Mouse (Mus musculus) heart, embryonic 11.5 days (tissue): ENCODE results near the gene Rassf10. TPM values are rescaled to one million over a fixed set of nuclear protein-coding genes. Genes with fewer than 3 reads are reported as not detected.

ENCODE experiments used
- ATAC-seq: fragments of 200-750 bp; cut with Nextera tagmentation; replicated peaks from 2 replicates; pipeline ENCODE4 v1.8.0; 2017; ENCODE audit warnings: moderate library complexity; ENCODE audit not compliant: insufficient number of reproducible peaks, low FRiP score, low TSS enrichment
- H3K27ac ChIP-seq: fragments of 300-500 bp; sonication (generic); 2 replicates; pipeline ENCODE4 v1.5.1; 2014; ENCODE audit warnings: mild to moderate bottlenecking, low read depth, low read length
- H3K27me3 ChIP-seq: fragments of 300-500 bp; sonication (generic); 2 replicates; pipeline ENCODE4 v1.6.1; 2014; ENCODE audit warnings: mild to moderate bottlenecking, low read length, mixed read lengths; ENCODE audit not compliant: control insufficient read depth, insufficient read depth
- H3K36me3 ChIP-seq: fragments of 300-500 bp; sonication (generic); 2 replicates; pipeline ENCODE4 v1.6.1; 2014; ENCODE audit warnings: mild to moderate bottlenecking, low read length, moderate library complexity, mixed read lengths; ENCODE audit not compliant: control insufficient read depth, insufficient read depth
- H3K4me1 ChIP-seq: fragments of 300-500 bp; sonication (generic); 2 replicates; pipeline ENCODE4 v1.6.1; 2014; ENCODE audit warnings: low read length; ENCODE audit not compliant: control insufficient read depth, insufficient read depth
- H3K4me2 ChIP-seq: fragments of 300-500 bp; sonication (generic); 2 replicates; pipeline ENCODE4 v1.6.1; 2014; ENCODE audit warnings: mild to moderate bottlenecking, moderate library complexity
- H3K4me3 ChIP-seq: fragments of 300-500 bp; sonication (generic); 2 replicates; pipeline ENCODE4 v1.5.1; 2014; ENCODE audit warnings: low read depth, low read length
- H3K9ac ChIP-seq: fragments of 300-500 bp; sonication (generic); 2 replicates; pipeline ENCODE4 v1.6.1; 2014; ENCODE audit warnings: mild to moderate bottlenecking, low read depth, low read length, moderate library complexity
- H3K9me3 ChIP-seq: fragments of 300-500 bp; sonication (generic); replicated peaks from 2 replicates; pipeline ENCODE4 v1.6.1; 2016; ENCODE audit warnings: low read length; ENCODE audit not compliant: control insufficient read depth
- WGBS: fragments of 180-500 bp; shearing (Covaris S2); extraction: QIAGEN DNeasy Blood & Tissue Kit; methylation state at CpG from one replicate; pipeline ENCODE4 v1.1.7; 2014; ENCODE audit not compliant: insufficient replicate concordance; 5-methylcytosine and 5-hydroxymethylcytosine counted together
- polyA plus RNA-seq: library from polyadenylated mRNA; unstranded; fragments of >200 nt; fragmentation: Nextera tagmentation; extraction: Ambion mirVana; gene quantifications from 2 replicates; pipeline ENCODE4 v1.2.1, GENCODE M21; 2014

Gene Rassf10
- polyA plus RNA-seq, 1 experiment from 2014 or later = 1.8 TPM

- no peak overlapping the region for H3K9ac ChIP-seq
- no peaks in the 10 kb centered on the region for H3K36me3 ChIP-seq
- WGBS = 53% methylated on average over 6 of the region's 6 CpGs
- H3K27ac ChIP-seq = no peak overlapping the region
- no peaks in the 10 kb centered on the region for H3K4me1 ChIP-seq
- H3K4me3 ChIP-seq = no peak overlapping the region
- no peaks in the 10 kb centered on the region for H3K9me3 ChIP-seq
- no peaks in the 10 kb centered on the region; the same call in 1 of the 2 replicates for H3K27me3 ChIP-seq
- no peak overlapping the region for H3K4me2 ChIP-seq
- ATAC-seq = no peak
These were observed 7.1 kb upstream of the Rassf10 start for GRCm38 (mm10) chr7:112946706-112947105.

- H3K9me3 ChIP-seq = no peaks in the 10 kb centered on the region
- H3K36me3 ChIP-seq = no peaks in the 10 kb centered on the region
- peak overlapping the region; percentile 75 for H3K4me2 ChIP-seq
- peak overlapping the region; percentile 52 for H3K4me3 ChIP-seq
- WGBS = 1% methylated on average over 82 of the region's 82 CpGs
- no peak overlapping the region for H3K27ac ChIP-seq
- ATAC-seq = no peak
- peaks cover 18% of the 10 kb centered on the region for H3K27me3 ChIP-seq
- H3K4me1 ChIP-seq = peaks cover 14% of the 10 kb centered on the region; the same call in 1 of the 2 replicates
- peak overlapping the region; percentile 58 for H3K9ac ChIP-seq
These were observed 765 bp downstream of the Rassf10 start for GRCm38 (mm10) chr7:112954351-112955102.

- Histone ChIP-seq H3K4me2 (peak overlapping the region; percentile 75), H3K27me3 (peaks cover 18% of the 10 kb centered on the region), H3K4me1 (peaks cover 14% of the 10 kb centered on the region; the same call in 1 of the 2 replicates), H3K9me3 (no peaks in the 10 kb centered on the region), H3K27ac (no peak overlapping the region), H3K36me3 (no peaks in the 10 kb centered on the region), H3K9ac (peak overlapping the region; percentile 58), H3K4me3 (peak overlapping the region; percentile 52)
- 4% methylated on average over 40 of the region's 40 CpGs for WGBS
- peak; percentile 31 for ATAC-seq
These were observed 1.5 kb downstream of the Rassf10 start for GRCm38 (mm10) chr7:112955103-112955827.

GRCm38 (mm10) chr7:112955955-112956354 lies 2.2 kb downstream of the Rassf10 start:
- no peak overlapping the region for H3K27ac ChIP-seq

GRCm38 (mm10) chr7:112956961-112957360 lies 3.2 kb downstream of the Rassf10 start:
- Histone ChIP-seq H3K4me2 (peak overlapping the region; percentile 39), H3K36me3 (no peaks in the 10 kb centered on the region), H3K4me3 (no peak overlapping the region), H3K9ac (no peak overlapping the region), H3K9me3 (no peaks in the 10 kb centered on the region), H3K4me1 (peaks cover 14% of the 10 kb centered on the region; the same call in 1 of the 2 replicates), H3K27ac (no peak overlapping the region), H3K27me3 (peaks cover 18% of the 10 kb centered on the region)
- WGBS = 45% methylated on average over 7 of the region's 7 CpGs
- ATAC-seq = no peak

More at GRCm38 (mm10) chr7:112955955-112956354, 2.2 kb downstream of the Rassf10 start:
- WGBS = 29% methylated on average over 3 of the region's 3 CpGs
- Histone ChIP-seq H3K27me3 (peaks cover 18% of the 10 kb centered on the region), H3K9me3 (no peaks in the 10 kb centered on the region), H3K9ac (no peak overlapping the region), H3K4me1 (peaks cover 14% of the 10 kb centered on the region; the same call in 1 of the 2 replicates), H3K36me3 (no peaks in the 10 kb centered on the region), H3K4me2 (peak overlapping the region; percentile 75), H3K4me3 (peak overlapping the region; percentile 52; the same call in 1 of the 2 replicates)
- ATAC-seq = no peak

GRCm38 (mm10) chr7:112957630-112958029 lies 3.9 kb downstream of the Rassf10 start:
- Histone ChIP-seq H3K4me1 (peaks cover 14% of the 10 kb centered on the region; the same call in 1 of the 2 replicates), H3K27me3 (peaks cover 18% of the 10 kb centered on the region), H3K4me3 (no peak overlapping the region), H3K36me3 (no peaks in the 10 kb centered on the region), H3K4me2 (no peak overlapping the region), H3K27ac (no peak overlapping the region), H3K9me3 (no peaks in the 10 kb centered on the region), H3K9ac (no peak overlapping the region)
- 68% methylated on average over 6 of the region's 6 CpGs for WGBS
- no peak for ATAC-seq

GRCm38 (mm10) chr7:112966382-112966781 lies 12.6 kb downstream of the Rassf10 start:
- H3K27me3 ChIP-seq = no peaks in the 10 kb centered on the region
- H3K36me3 ChIP-seq = no peaks in the 10 kb centered on the region
- H3K4me2 ChIP-seq = no peak overlapping the region
- no peak overlapping the region for H3K4me3 ChIP-seq
- no peaks in the 10 kb centered on the region for H3K4me1 ChIP-seq
- H3K9ac ChIP-seq = no peak overlapping the region
- peaks cover 2% of the 10 kb centered on the region; the same call in 1 of the 2 replicates for H3K9me3 ChIP-seq
- WGBS = 56% methylated on average over 6 of the region's 6 CpGs
- ATAC-seq = no peak
- H3K27ac ChIP-seq = no peak overlapping the region

- H3K4me3 ChIP-seq = no peak overlapping the region
- no peaks in the 10 kb centered on the region for H3K36me3 ChIP-seq
- WGBS = 30% methylated on average over 3 of the region's 3 CpGs
- H3K27me3 ChIP-seq = no peaks in the 10 kb centered on the region
- no peaks in the 10 kb centered on the region for H3K4me1 ChIP-seq
- no peak for ATAC-seq
- no peak overlapping the region for H3K4me2 ChIP-seq
- H3K9me3 ChIP-seq = peaks cover 2% of the 10 kb centered on the region; the same call in 1 of the 2 replicates
- H3K9ac ChIP-seq = no peak overlapping the region
- H3K27ac ChIP-seq = no peak overlapping the region
These were observed 13.0 kb downstream of the Rassf10 start for GRCm38 (mm10) chr7:112966786-112967185.
